Mouse (Mus musculus) inflammation-experienced regulatory T-cells (primary cell): ENCODE data around the gene Snx17. TPM values are rescaled to one million over a fixed set of nuclear protein-coding genes. Genes with fewer than 3 reads are reported as not detected.

Source experiments
- polyA plus RNA-seq, 2 experiments: library from polyadenylated mRNA; unstranded; fragments of 100-300 nt; shearing (Covaris generic); gene quantifications; one replicate each; pipeline ENCODE4 v1.2.1; 2017

The Snx17 gene
- 100 to 1,000 TPM; 120 to 152 TPM for polyA plus RNA-seq

DNA sequence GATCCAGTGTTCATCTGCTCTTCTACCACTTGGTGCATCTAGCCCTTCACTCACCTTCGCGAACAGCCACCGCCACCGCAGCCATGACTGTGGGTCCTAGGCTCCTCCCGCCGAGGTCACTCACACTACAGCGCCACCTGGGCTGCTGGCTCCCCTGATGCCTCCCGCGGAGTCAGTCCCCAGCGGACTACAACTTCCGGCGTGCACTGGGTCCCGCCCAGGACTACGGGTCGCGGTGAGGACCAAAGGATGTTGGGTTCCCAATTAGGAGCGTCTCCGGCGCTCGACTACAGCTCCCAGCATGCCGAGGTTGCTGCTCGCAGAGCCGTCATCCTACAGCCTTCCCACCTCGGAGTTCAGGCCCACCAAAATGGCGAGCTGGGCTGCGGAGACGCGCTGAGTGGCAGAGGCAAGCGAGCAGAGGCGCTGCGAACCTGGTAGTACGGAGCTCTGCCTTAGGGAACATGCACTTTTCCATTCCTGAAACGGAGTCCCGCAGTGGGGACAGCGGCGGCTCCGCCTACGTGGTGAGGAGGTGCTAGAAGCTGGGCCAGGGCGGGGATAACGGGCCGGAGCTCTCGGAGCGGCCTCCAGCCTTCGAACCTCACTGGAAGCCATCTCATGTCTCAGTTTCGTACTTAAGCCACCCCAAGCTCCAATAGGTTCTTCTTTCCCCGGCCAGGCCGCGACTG is at the start of gene Snx17, which contains the start of gene Eif2b4:
TSS of gene Snx17 (plus strand) at position 289 of the 692 bp plus-strand sequence.
TSS of gene Eif2b4 (minus strand) at position 492 of the 692 bp plus-strand sequence.

GRCm38 (mm10) chr5:31154152-31154553 is 38.9 kb upstream of the Snx17 start, which contains the start of gene Mpv17:
Gene Mpv17, minus strand, starts transcription at chr5:31154251.

GRCm38 (mm10) chr5:31179766-31180630 is 13.0 kb upstream of the Snx17 start, which contains the start of the genes Gm29609 and Gtf3c2:
Gene Gm29609, minus strand, starts transcription at chr5:31179911.
Gene Gtf3c2, minus strand, starts transcription at chr5:31180144.

DNA sequence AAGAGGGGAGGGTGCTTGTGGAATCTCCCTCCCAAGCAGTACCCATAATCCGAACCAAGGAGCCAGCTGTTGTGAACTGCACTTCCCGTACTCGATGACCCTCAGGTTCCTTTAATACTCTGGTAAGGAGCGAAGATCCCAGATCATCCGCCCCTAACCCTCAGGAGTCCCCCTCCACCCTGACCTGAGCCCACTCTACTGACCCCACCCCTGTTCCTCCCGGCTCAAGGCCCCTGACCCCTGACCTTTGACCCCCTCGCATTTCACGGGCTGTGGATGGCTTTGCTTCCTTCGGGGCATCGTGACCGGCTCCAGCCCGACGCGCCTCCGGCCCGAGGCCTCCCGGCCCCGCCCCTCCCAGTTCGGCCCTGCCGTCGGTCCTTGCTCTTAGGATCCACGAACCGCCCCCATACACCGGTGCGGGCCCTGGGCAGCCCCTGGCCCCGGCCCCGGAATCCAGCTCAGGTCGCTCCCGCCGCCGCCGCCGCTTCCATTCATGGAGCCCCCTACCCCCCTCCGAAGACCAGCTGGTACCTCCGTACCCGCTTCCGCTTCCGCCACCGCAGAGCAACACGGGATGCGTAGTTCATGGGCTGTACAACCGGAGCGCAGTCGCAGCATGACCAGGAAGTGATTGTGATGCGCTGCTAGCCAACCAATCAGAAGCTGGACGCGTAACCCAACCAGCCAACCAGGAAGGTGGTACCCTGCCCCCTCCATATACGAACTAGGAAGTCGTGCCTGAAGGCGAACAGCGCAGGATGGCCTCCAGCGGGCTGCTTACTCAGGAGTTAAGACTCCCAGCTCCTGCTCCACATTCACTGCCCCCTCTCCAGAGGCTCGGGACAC is 8.9 kb downstream of the Snx17 start, which contains the start of gene Zfp513:
TSS of gene Zfp513 (minus strand) at position 562 of the 849 bp plus-strand sequence.

GRCm38 (mm10) chr5:31220448-31221303 is 27.6 kb downstream of the Snx17 start, which contains the start of gene Ppm1g:
Gene Ppm1g, minus strand, starts transcription at chr5:31220687.

GRCm38 (mm10) chr5:31240637-31241521 is 47.9 kb downstream of the Snx17 start, which contains the start of the genes Nrbp1 and Gm9970:
Gene Nrbp1, plus strand, starts transcription at chr5:31240864.
Gene Gm9970, minus strand, starts transcription at chr5:31241232.

Other genes with a start within 250 kb of the Snx17 start
- under 1 TPM in 1 of 2 experiments, not detected in 1; 0.22 TPM for gene Cgref1, start 247.6 kb upstream of the Snx17 start, polyA plus RNA-seq
- 100 to 1,000 TPM; 191 to 210 TPM for gene Preb, start 232.9 kb upstream of the Snx17 start, polyA plus RNA-seq
- not detected for gene Tcf23, start 224.6 kb upstream of the Snx17 start, polyA plus RNA-seq
- gene Atraid, start 144.9 kb upstream of the Snx17 start, polyA plus RNA-seq = 100 to 1,000 TPM in 1 of 2 experiments, 10 to 100 TPM in 1; 82.7 to 103 TPM
- gene Slc5a6, start 144.3 kb upstream of the Snx17 start, polyA plus RNA-seq = 10 to 100 TPM in 1 of 2 experiments, 1 to 10 TPM in 1; 7.0 to 10.5 TPM
- 10 to 100 TPM; 21.6 to 30.3 TPM for gene Cad, start 138.4 kb upstream of the Snx17 start, polyA plus RNA-seq
- not detected for gene Dnajc5g, start 86.9 kb upstream of the Snx17 start, polyA plus RNA-seq
- gene Slc30a3, start 85.0 kb upstream of the Snx17 start, polyA plus RNA-seq = 1 to 10 TPM in 1 of 2 experiments, under 1 TPM in 1; 0.29 to 2.5 TPM
- not detected for gene Trim54, start 76.5 kb upstream of the Snx17 start, polyA plus RNA-seq
- not detected for gene Ucn, start 54.4 kb upstream of the Snx17 start, polyA plus RNA-seq
- 10 to 100 TPM; 38.8 to 51.5 TPM for gene Mpv17, start 39.0 kb upstream of the Snx17 start, polyA plus RNA-seq
- 1 to 10 TPM; 1.7 to 2.4 TPM for gene Gm29609, start 13.3 kb upstream of the Snx17 start, polyA plus RNA-seq
- 10 to 100 TPM; 73.6 to 89.2 TPM for gene Gtf3c2, start 13.1 kb upstream of the Snx17 start, polyA plus RNA-seq
- 10 to 100 TPM; 71.7 to 76.4 TPM for gene Eif2b4, start 203 bp downstream of the Snx17 start, polyA plus RNA-seq
- gene Zfp513, start 9.1 kb downstream of the Snx17 start, polyA plus RNA-seq = 10 to 100 TPM; 25.1 to 30.7 TPM
- 100 to 1,000 TPM; 130 to 173 TPM for gene Ppm1g, start 27.5 kb downstream of the Snx17 start, polyA plus RNA-seq
- gene Nrbp1, start 47.6 kb downstream of the Snx17 start, polyA plus RNA-seq = 100 to 1,000 TPM; 183 to 222 TPM
- 1 to 10 TPM in 1 of 2 experiments, under 1 TPM in 1; 0.40 to 1.1 TPM for gene Gm9970, start 48.0 kb downstream of the Snx17 start, polyA plus RNA-seq
- 10 to 100 TPM; 42.9 to 53.5 TPM for gene Krtcap3, start 58.5 kb downstream of the Snx17 start, polyA plus RNA-seq
- gene Ift172, start 97.9 kb downstream of the Snx17 start, polyA plus RNA-seq = 10 to 100 TPM in 1 of 2 experiments, 1 to 10 TPM in 1; 6.7 to 10.3 TPM
- under 1 TPM; 0.16 to 0.71 TPM for gene Fndc4, start 102.9 kb downstream of the Snx17 start, polyA plus RNA-seq
- under 1 TPM; 0.07 to 0.99 TPM for gene Gckr, start 104.2 kb downstream of the Snx17 start, polyA plus RNA-seq